ENCODE assay signal across 9 mouse cellular contexts in genomic region chr9:67042813-67043207, GRCm38 (mm10). TPM values are rescaled to one million over a fixed set of nuclear protein-coding genes. Genes with fewer than 3 reads are reported as not detected.
DNase-seq lines count a peak whose midpoint lies in the region; ATAC-seq and TF ChIP-seq lines count a peak whose summit lies in the region.
"Had no signal": no experiment of that assay in that cellular context is flagged by ENCODE, and none has a peak within 500 bp of the region (broad histone marks: within the 10 kb centered on the region; RNA-seq: fewer than 3 reads in every experiment).

No protein-coding gene starts in this region.

- H3K4me1 ChIP-seq in erythroblast, embryonic 14.5 days (ENCODE audit: control insufficient read depth), result peaks cover 60% of the 10 kb centered on the region
- H3K4me1 ChIP-seq in thymus, adult 2 months (replicated peaks; ENCODE audit: control insufficient read depth, insufficient read depth, low read length), result no peaks in the 10 kb centered on the region; the same call in 1 of the 2 replicates
- peaks cover 80% of the 10 kb centered on the region for H3K4me1 ChIP-seq in liver, embryonic 13.5 days (replicated peaks)

- no peak for TF ChIP-seq POLR2A in thymus, adult 2 months (IDR thresholded peaks at IDR 0.05; ENCODE audit: control insufficient read depth, extremely low read depth, insufficient read depth, low read length, poor library complexity)

- H3K9ac ChIP-seq in liver, embryonic 13.5 days, result peak overlapping the region; percentile 96

- DNase-seq in thymus, adult 2 months, result no peak
- no peak for DNase-seq in thymus, postnatal 0 days (ENCODE audit: low spot score)
- DNase-seq in liver, embryonic 13.5 days, result no peak
- no peak for DNase-seq in urinary bladder, postnatal 14 days (ENCODE audit: low spot score)
- no peak for DNase-seq in MN1 (ENCODE audit: low spot score)
- no peak for DNase-seq in left cerebral cortex, adult 18-20 months (ENCODE audit: low spot score in 2 of 2)
- DNase-seq: kidney, postnatal 14 days had no signal

- H3K4me3 ChIP-seq in erythroblast, embryonic 14.5 days (replicated peaks), result peak overlapping the region; percentile 78
- H3K4me3 ChIP-seq in thymus, adult 2 months (ENCODE audit: control insufficient read depth, insufficient read depth, low read length), result peak overlapping the region; percentile 66; the same call in 1 of the 2 replicates
- peak overlapping the region; percentile 95 for H3K4me3 ChIP-seq in liver, embryonic 13.5 days (replicated peaks)

- peaks cover 39% of the 10 kb centered on the region for H3K36me3 ChIP-seq in erythroblast, embryonic 14.5 days (ENCODE audit: control insufficient read depth)
- H3K36me3 ChIP-seq in thymus, adult 2 months (ENCODE audit: control insufficient read depth, insufficient read depth, low read length), result no peaks in the 10 kb centered on the region
- H3K36me3 ChIP-seq in liver, embryonic 13.5 days, result peaks cover 8% of the 10 kb centered on the region; the same call in 1 of the 2 replicates

- H3K27ac ChIP-seq in thymus, adult 2 months (ENCODE audit: control insufficient read depth, insufficient read depth, low read length), result no peak overlapping the region; the same call in 1 of the 2 replicates
- peak overlapping the region; percentile 99 for H3K27ac ChIP-seq in liver, embryonic 13.5 days

- no peak for TF ChIP-seq CTCF in thymus, adult 2 months (IDR thresholded peaks at IDR 0.05; ENCODE audit: borderline replicate concordance, control insufficient read depth, extremely low read depth, insufficient read depth, low read length, poor library complexity)

- WGBS in thymus, adult 2 months, result 32% methylated on average over 6 of the region's 6 CpGs
- WGBS in liver, embryonic 13.5 days (ENCODE audit: insufficient replicate concordance), result 12% methylated on average over 6 of the region's 6 CpGs

- ATAC-seq in erythroblast, adult 5-6 weeks (replicated peaks; ENCODE audit: low FRiP score, poor library complexity, severe bottlenecking), result no peak
- no peak for ATAC-seq in liver, embryonic 13.5 days (ENCODE audit: low read depth)

- peak overlapping the region; percentile 78 for H3K4me2 ChIP-seq in liver, embryonic 13.5 days

- H3K9me3 ChIP-seq in erythroblast, embryonic 14.5 days (ENCODE audit: control insufficient read depth, low read length), result peaks cover 3% of the 10 kb centered on the region; the same call in 1 of the 2 replicates
- no peaks in the 10 kb centered on the region for H3K9me3 ChIP-seq in liver, embryonic 13.5 days (replicated peaks)

- peaks cover 36% of the 10 kb centered on the region for H3K27me3 ChIP-seq in erythroblast, embryonic 14.5 days (ENCODE audit: control insufficient read depth)
- H3K27me3 ChIP-seq in thymus, adult 2 months (ENCODE audit: control insufficient read depth, insufficient read depth, low read length), result peaks cover 2% of the 10 kb centered on the region; the same call in 1 of the 2 replicates
- H3K27me3 ChIP-seq in liver, embryonic 13.5 days, result peaks cover 34% of the 10 kb centered on the region

RNA-seq across cellular contexts. Expression of gene Tpm1, which starts 6.4 kb away (rescaled TPM):
- 12.8 and 14.1 TPM in 2 replicates for polyA plus RNA-seq in erythroblast, embryonic 14.5 days (2012)
- 213 and 329 TPM in 2 replicates for total RNA-seq in erythroblast, adult 5-6 weeks (2015; ENCODE audit: low replicate concordance)
- total RNA-seq in erythroblast, adult 5-6 weeks (2017; ENCODE audit: low replicate concordance), result 393 and 461 TPM in 2 replicates
- 41.5 and 237 TPM in 2 replicates for polyA plus RNA-seq in thymus, adult 2 months (2012; rRNA removed)
- 88.5 and 91.4 TPM in 2 replicates for polyA plus RNA-seq in thymus, postnatal 0 days (2015; fragmentation: Nextera tagmentation; extraction: Ambion mirVana)
- polyA plus RNA-seq in liver, embryonic 13.5 days (2015; fragmentation: Nextera tagmentation; extraction: Ambion mirVana), result 168 and 198 TPM in 2 replicates
- total RNA-seq in left cerebral cortex, adult 18-20 months (2021), result 100 to 1,000 TPM; 234 to 249 TPM
